Mouse (Mus musculus) forebrain, postnatal 0 days (tissue): ENCODE measurements at regions not wholly inside any gene's neighbourhood (a gene's known extent, or its start where the extent isn't known, plus 50 kb on each side); places are given as distances from the start of the nearest gene placed in this dataset.
"Not testable (repeated sequence)": the region's sequence is repeated elsewhere in the genome, so short reads cannot be mapped to it uniquely, and the experiment has no call there.

Experiments
- ATAC-seq: fragments of 200-750 bp; cut with Nextera tagmentation; 2 replicates; pipeline ENCODE4 v1.8.0; 2017; ENCODE audit warnings: mild to moderate bottlenecking, moderate library complexity
- DNase-seq: peaks from one replicate; pipeline ENCODE4 v3.0.0-alpha.2; 2015
- H3K27ac ChIP-seq: fragments of 300-500 bp; sonication (generic); 2 replicates; pipeline ENCODE4 v1.5.1; 2014; ENCODE audit warnings: low read depth, mild to moderate bottlenecking, antibody characterized with exemption, low read length, moderate library complexity, mixed read lengths
- H3K27me3 ChIP-seq: fragments of 300-500 bp; sonication (generic); 2 replicates; pipeline ENCODE4 v1.6.1; 2014; ENCODE audit warnings: mild to moderate bottlenecking, low read length, mixed read lengths; ENCODE audit not compliant: insufficient read depth
- H3K36me3 ChIP-seq: fragments of 300-500 bp; sonication (generic); 2 replicates; pipeline ENCODE4 v1.6.1; 2014; ENCODE audit warnings: mild to moderate bottlenecking, moderate library complexity; ENCODE audit not compliant: insufficient read depth
- H3K4me1 ChIP-seq: fragments of 300-500 bp; sonication (generic); 2 replicates; pipeline ENCODE4 v1.6.1; 2014; ENCODE audit warnings: antibody characterized with exemption; ENCODE audit not compliant: insufficient read depth
- H3K4me2 ChIP-seq: fragments of 300-500 bp; sonication (generic); 2 replicates; pipeline ENCODE4 v1.6.1; 2014; ENCODE audit warnings: low read depth, mild to moderate bottlenecking, moderate library complexity
- H3K4me3 ChIP-seq: fragments of 300-500 bp; sonication (generic); 2 replicates; pipeline ENCODE4 v1.5.1; 2014; ENCODE audit warnings: low read depth, low read length, mixed read lengths
- H3K9ac ChIP-seq: fragments of 300-500 bp; sonication (generic); 2 replicates; pipeline ENCODE4 v1.6.1; 2014; ENCODE audit warnings: mild to moderate bottlenecking
- H3K9me3 ChIP-seq: fragments of 300-500 bp; sonication (generic); 2 replicates; pipeline ENCODE4 v1.6.1; 2016; ENCODE audit warnings: low read length
- CTCF ChIP-seq: sonication (generic); IDR thresholded peaks from 2 replicates; pipeline ENCODE4 v1.5.1; 2016; ENCODE audit warnings: antibody characterized with exemption, control low read depth, low read depth
- WGBS: fragments of 180-500 bp; shearing (Covaris S2); extraction: QIAGEN DNeasy Blood & Tissue Kit; methylation state at CpG from one replicate; pipeline ENCODE4 v1.1.7; 2014; 5-methylcytosine and 5-hydroxymethylcytosine counted together

DNA sequence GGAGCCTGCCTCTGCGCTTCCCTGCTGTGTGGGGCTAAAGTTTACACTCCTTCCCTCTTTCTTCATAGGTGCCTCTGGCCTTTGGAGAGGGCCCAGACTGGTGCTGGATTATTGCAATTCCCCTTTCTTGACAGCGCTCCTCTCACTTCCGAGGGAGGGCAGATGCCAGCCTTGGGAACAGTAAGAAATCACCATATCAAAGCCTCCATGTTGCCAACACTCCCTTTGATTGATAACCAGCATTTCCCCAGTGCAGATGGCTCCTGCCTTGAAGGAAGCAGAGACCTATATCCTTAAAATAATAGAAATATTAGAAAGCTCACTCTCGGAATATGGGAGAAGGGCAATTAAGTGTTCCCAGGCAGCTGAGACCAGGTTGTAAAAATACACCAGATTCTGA lies 63.1 kb upstream of the Cep295 start:
- peak; percentile 67 for ATAC-seq

GRCm38 (mm10) chr9:15421864-15422263 lies 64.3 kb upstream of the Cep295 start:
- Histone ChIP-seq H3K27me3 (no peaks in the 10 kb centered on the region), H3K4me2 (peak overlapping the region; percentile 8; the same call in 1 of the 2 replicates), H3K4me1 (no peaks in the 10 kb centered on the region), H3K36me3 (no peaks in the 10 kb centered on the region), H3K4me3 (no peak overlapping the region), H3K9ac (no peak overlapping the region), H3K27ac (peak overlapping the region; percentile 3; the same call in 1 of the 2 replicates), H3K9me3 (no peaks in the 10 kb centered on the region)
- 3% methylated on average over 10 of the region's 10 CpGs for WGBS
- DNase-seq, result peak; percentile 35
- peak; percentile 76 for ATAC-seq
- no peak for TF ChIP-seq CTCF

More for the DNA sequence above, 63.1 kb upstream of the Cep295 start:
- Histone ChIP-seq H3K36me3 (no peaks in the 10 kb centered on the region), H3K4me3 (no peak overlapping the region), H3K27me3 (no peaks in the 10 kb centered on the region), H3K4me1 (no peaks in the 10 kb centered on the region), H3K9me3 (no peaks in the 10 kb centered on the region), H3K4me2 (no peak overlapping the region), H3K9ac (no peak overlapping the region), H3K27ac (no peak overlapping the region)
- peak; percentile 19 for DNase-seq
- TF ChIP-seq CTCF, result no peak
- WGBS, result 34% methylated on average over 4 of the region's 4 CpGs

- not testable (repeated sequence) for H3K4me3 ChIP-seq, H3K27ac ChIP-seq, H3K9me3 ChIP-seq, H3K27me3 ChIP-seq, H3K9ac ChIP-seq, H3K4me2 ChIP-seq, H3K36me3 ChIP-seq, H3K4me1 ChIP-seq
- ATAC-seq, result peak; percentile 69
- peak; percentile 19; the same call in 1 of the 2 replicates for TF ChIP-seq CTCF
- WGBS, result 59% methylated on average over 11 of the region's 11 CpGs
- peak; percentile 13 for DNase-seq
Measured at GRCm38 (mm10) chr9:15434279-15434678, 59.0 kb upstream of the Smco4 start.

DNA sequence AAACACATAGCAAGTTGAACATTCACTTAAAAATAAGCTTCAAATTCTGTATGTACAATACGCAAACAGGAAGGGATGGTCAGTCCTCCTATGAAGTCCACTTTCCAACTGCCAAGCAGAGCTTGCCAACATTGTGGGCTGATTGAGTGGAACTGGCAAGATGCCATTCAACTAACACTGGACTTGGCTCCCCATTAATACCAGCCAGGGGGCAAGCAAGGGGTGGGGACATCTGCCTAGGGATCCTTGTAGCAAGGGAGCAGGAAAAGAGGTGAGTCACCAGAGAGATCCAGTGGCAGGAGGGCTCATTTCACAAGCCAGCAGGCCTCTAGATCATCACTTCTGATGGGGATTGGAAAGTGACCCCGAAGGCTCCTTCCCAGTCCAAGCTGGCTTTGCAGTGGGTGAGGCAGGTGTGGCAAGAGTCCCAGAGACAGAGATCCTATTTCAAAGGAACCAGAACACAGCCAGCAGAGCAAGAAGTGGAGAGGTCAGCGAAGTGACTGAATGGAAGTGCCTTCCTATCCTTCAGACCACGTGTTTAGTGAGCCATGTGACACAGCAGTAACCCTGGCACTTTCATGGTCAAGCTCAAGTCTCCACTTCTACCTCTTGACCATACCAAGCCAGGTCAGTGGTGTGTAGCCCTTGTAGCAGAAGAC lies 53.8 kb upstream of the Smco4 start:
- no peak for ATAC-seq
- no peaks in the 10 kb centered on the region for H3K36me3 ChIP-seq
- WGBS, result 68% methylated on average over 4 of the region's 4 CpGs
- H3K4me2 ChIP-seq, result no peak overlapping the region
- no peaks in the 10 kb centered on the region for H3K27me3 ChIP-seq
- DNase-seq, result no peak
- no peak overlapping the region for H3K27ac ChIP-seq
- no peak for TF ChIP-seq CTCF
- no peaks in the 10 kb centered on the region for H3K9me3 ChIP-seq
- no peaks in the 10 kb centered on the region for H3K4me1 ChIP-seq
- no peak overlapping the region for H3K4me3 ChIP-seq
- H3K9ac ChIP-seq, result no peak overlapping the region

GRCm38 (mm10) chr9:15442131-15442530 lies 51.1 kb upstream of the Smco4 start:
- Histone ChIP-seq H3K9me3 (no peaks in the 10 kb centered on the region), H3K4me2 (no peak overlapping the region), H3K27me3 (no peaks in the 10 kb centered on the region), H3K9ac (no peak overlapping the region), H3K4me3 (no peak overlapping the region), H3K4me1 (no peaks in the 10 kb centered on the region), H3K36me3 (no peaks in the 10 kb centered on the region), H3K27ac (no peak overlapping the region)
- TF ChIP-seq CTCF, result no peak
- 93% methylated on average over 4 of the region's 4 CpGs for WGBS
- ATAC-seq (no peak), DNase-seq (no peak)
